Mouse (Mus musculus) regulatory T cell (primary cell): ENCODE data around the gene Mybpc3.
"Not testable (repeated sequence)": the region's sequence is repeated elsewhere in the genome, so short reads cannot be mapped to it uniquely, and the experiment has no call there.

ENCODE experiments used
- in situ Hi-C: fragments of 300-600 bp; cut with MboI, MseI; formaldehyde crosslinking; loops from one replicate; pipeline ENCODE4 v1.15.1; 2025; ENCODE audit warnings: high pct_unique_total_duplicates

Mybpc3 gene

GRCm38 (mm10) chr2:91087453-91087852 is 30.5 kb upstream of the Mybpc3 start:
- in situ Hi-C loops: no loop called here

GRCm38 (mm10) chr2:91088987-91089386 is 29.0 kb upstream of the Mybpc3 start:
- in situ Hi-C loops: no loop called here

- in situ Hi-C loops: no loop called here
Observed at GRCm38 (mm10) chr2:91090208-91090607, 27.7 kb upstream of the Mybpc3 start.

- in situ Hi-C loops: no loop called here
Observed at GRCm38 (mm10) chr2:91090827-91091226, 27.1 kb upstream of the Mybpc3 start.

- in situ Hi-C loops: no loop called here
Observed at GRCm38 (mm10) chr2:91096524-91096923, 21.4 kb upstream of the Mybpc3 start.

- in situ Hi-C loops: no loop called here
Observed at GRCm38 (mm10) chr2:91097015-91097414, 20.9 kb upstream of the Mybpc3 start.

GRCm38 (mm10) chr2:91098156-91098555 is 19.8 kb upstream of the Mybpc3 start:
- in situ Hi-C loops: no loop called here

- in situ Hi-C loops: loop anchor here (5.0 kb wide), 1 partner anchor 34 kb away; no protein-coding TSS in a partner anchor
Observed at GRCm38 (mm10) chr2:91101124-91101740, 16.7 kb upstream of the Mybpc3 start.

- in situ Hi-C loops: no loop called here
Observed at GRCm38 (mm10) chr2:91108156-91108555, 9.8 kb upstream of the Mybpc3 start.

- in situ Hi-C loops: no loop called here
Observed at GRCm38 (mm10) chr2:91109241-91109640, 8.7 kb upstream of the Mybpc3 start.

GRCm38 (mm10) chr2:91109807-91110385 is 8.0 kb upstream of the Mybpc3 start:
- in situ Hi-C loops: no loop called here

- in situ Hi-C loops: no loop called here
Observed at GRCm38 (mm10) chr2:91110429-91110828, 7.5 kb upstream of the Mybpc3 start.

- in situ Hi-C loops: not testable (repeated sequence)
Observed at GRCm38 (mm10) chr2:91111832-91112231, 6.1 kb upstream of the Mybpc3 start.

- in situ Hi-C loops: no loop called here
Observed at GRCm38 (mm10) chr2:91112491-91112890, 5.5 kb upstream of the Mybpc3 start.

GRCm38 (mm10) chr2:91113334-91113733 is 4.6 kb upstream of the Mybpc3 start:
- in situ Hi-C loops: no loop called here

- in situ Hi-C loops: no loop called here
Observed at GRCm38 (mm10) chr2:91113852-91114251, 4.1 kb upstream of the Mybpc3 start.

GRCm38 (mm10) chr2:91114781-91115577 is 3.0 kb upstream of the Mybpc3 start:
- in situ Hi-C loops: no loop called here

- in situ Hi-C loops: no loop called here
Observed at GRCm38 (mm10) chr2:91115578-91115970, 2.4 kb upstream of the Mybpc3 start.

- in situ Hi-C loops: no loop called here
Observed at GRCm38 (mm10) chr2:91116842-91117241, 1.1 kb upstream of the Mybpc3 start.

GRCm38 (mm10) chr2:91118647-91119046 is 703 bp downstream of the Mybpc3 start:
- in situ Hi-C loops: no loop called here

GRCm38 (mm10) chr2:91119061-91119460 is 1.1 kb downstream of the Mybpc3 start:
- in situ Hi-C loops: no loop called here

- in situ Hi-C loops: no loop called here
Observed at GRCm38 (mm10) chr2:91119551-91119950, 1.6 kb downstream of the Mybpc3 start.

- in situ Hi-C loops: no loop called here
Observed at GRCm38 (mm10) chr2:91120261-91120671, 2.3 kb downstream of the Mybpc3 start.
